Mouse (Mus musculus) intestine, postnatal 0 days (tissue): ENCODE results near the gene Sptbn1. TPM values are rescaled to one million over a fixed set of nuclear protein-coding genes. Genes with fewer than 3 reads are reported as not detected.

Source experiments
- ATAC-seq: fragments of 200-750 bp; cut with Nextera tagmentation; 2 replicates; pipeline ENCODE4 v1.8.0; 2017; ENCODE audit warnings: mild to moderate bottlenecking, moderate TSS enrichment, moderate library complexity
- H3K27ac ChIP-seq: fragments of 300-500 bp; sonication (generic); 2 replicates; pipeline ENCODE4 v1.5.1; 2014; ENCODE audit warnings: mild to moderate bottlenecking, low read depth, low read length, moderate library complexity
- H3K27me3 ChIP-seq: fragments of 300-500 bp; sonication (generic); replicated peaks from 2 replicates; pipeline ENCODE4 v1.6.1; 2014; ENCODE audit warnings: low read length, mixed read lengths; ENCODE audit not compliant: control insufficient read depth, insufficient read depth
- H3K36me3 ChIP-seq: fragments of 300-500 bp; sonication (generic); 2 replicates; pipeline ENCODE4 v1.6.1; 2014; ENCODE audit warnings: mild to moderate bottlenecking, moderate library complexity; ENCODE audit not compliant: control insufficient read depth, insufficient read depth
- H3K4me1 ChIP-seq: fragments of 300-500 bp; sonication (generic); replicated peaks from 2 replicates; pipeline ENCODE4 v1.6.1; 2014; ENCODE audit warnings: antibody characterized with exemption, low read length, mixed read lengths; ENCODE audit not compliant: control insufficient read depth, insufficient read depth
- H3K4me2 ChIP-seq: fragments of 300-500 bp; sonication (generic); replicated peaks from 2 replicates; pipeline ENCODE4 v1.6.1; 2014; ENCODE audit warnings: low read depth, mild to moderate bottlenecking, moderate library complexity
- H3K4me3 ChIP-seq: fragments of 300-500 bp; sonication (generic); 2 replicates; pipeline ENCODE4 v1.5.1; 2014; ENCODE audit warnings: low read depth, low read length
- H3K9ac ChIP-seq: fragments of 300-500 bp; sonication (generic); 2 replicates; pipeline ENCODE4 v1.6.1; 2014; ENCODE audit warnings: mild to moderate bottlenecking, low read depth, low read length
- H3K9me3 ChIP-seq: fragments of 300-500 bp; sonication (generic); 2 replicates; pipeline ENCODE4 v1.6.1; 2016; ENCODE audit warnings: mixed run types; ENCODE audit not compliant: control insufficient read depth
- CTCF ChIP-seq: sonication (generic); IDR thresholded peaks from 2 replicates; pipeline ENCODE4 v1.5.1; 2016; ENCODE audit warnings: low read depth, mild to moderate bottlenecking, control low read depth, antibody characterized with exemption, moderate library complexity
- WGBS: fragments of 180-500 bp; shearing (Covaris S2); extraction: QIAGEN DNeasy Blood & Tissue Kit; methylation state at CpG from one replicate; pipeline ENCODE4 v1.1.7; 2014; 5-methylcytosine and 5-hydroxymethylcytosine counted together
- polyA plus RNA-seq: library from polyadenylated mRNA; unstranded; fragments of >200 nt; fragmentation: Nextera tagmentation; extraction: Ambion mirVana; gene quantifications from 2 replicates; pipeline ENCODE4 v1.2.1, GENCODE M21; 2015

Gene Sptbn1
- polyA plus RNA-seq, 1 experiment from 2014 or later: 73.5 TPM

GRCm38 (mm10) chr11:30211141-30211540 lies 56.8 kb downstream of the Sptbn1 start:
- H3K4me2 ChIP-seq: no peak overlapping the region
- peak; percentile 30; the same call in 1 of the 2 replicates for TF ChIP-seq CTCF
- no peaks in the 10 kb centered on the region for H3K27me3 ChIP-seq
- no peak overlapping the region for H3K4me3 ChIP-seq
- ATAC-seq: no peak; the same call in 1 of the 2 replicates
- H3K9ac ChIP-seq: no peak overlapping the region
- no peak overlapping the region for H3K27ac ChIP-seq
- no peaks in the 10 kb centered on the region for H3K36me3 ChIP-seq
- WGBS: 27% methylated on average over 3 of the region's 3 CpGs
- H3K4me1 ChIP-seq: 0 out of 2 replicates have a peak, but pooled peaks cover 8% of the 10 kb centered on the region
- H3K9me3 ChIP-seq: no peaks in the 10 kb centered on the region

- ATAC-seq: peak; percentile 79
These were observed 57.7 kb downstream of the Sptbn1 start for GRCm38 (mm10) chr11:30210100-30210811.

GRCm38 (mm10) chr11:30209495-30209894 lies 58.5 kb downstream of the Sptbn1 start:
- WGBS: 8% methylated on average over 4 of the region's 4 CpGs
- Histone ChIP-seq H3K27ac (peak overlapping the region; percentile 71), H3K36me3 (0 out of 2 replicates have a peak, but pooled peaks cover 2% of the 10 kb centered on the region), H3K9ac (no peak overlapping the region), H3K4me2 (no peak overlapping the region), H3K9me3 (no peaks in the 10 kb centered on the region), H3K27me3 (no peaks in the 10 kb centered on the region), H3K4me3 (no peak overlapping the region), H3K4me1 (peaks cover 10% of the 10 kb centered on the region; the same call in 1 of the 2 replicates)
- ATAC-seq: peak; percentile 91
- no peak for TF ChIP-seq CTCF

More at GRCm38 (mm10) chr11:30210100-30210811, 57.7 kb downstream of the Sptbn1 start:
- H3K36me3 ChIP-seq: no peaks in the 10 kb centered on the region
- H3K27ac ChIP-seq: peak overlapping the region; percentile 71
- H3K4me1 ChIP-seq: 0 out of 2 replicates have a peak, but pooled peaks cover 8% of the 10 kb centered on the region
- no peaks in the 10 kb centered on the region for H3K27me3 ChIP-seq
- H3K4me2 ChIP-seq: no peak overlapping the region
- no peak overlapping the region for H3K9ac ChIP-seq
- H3K9me3 ChIP-seq: no peaks in the 10 kb centered on the region
- 51% methylated on average over 6 of the region's 6 CpGs for WGBS
- no peak for TF ChIP-seq CTCF
- H3K4me3 ChIP-seq: no peak overlapping the region

DNA sequence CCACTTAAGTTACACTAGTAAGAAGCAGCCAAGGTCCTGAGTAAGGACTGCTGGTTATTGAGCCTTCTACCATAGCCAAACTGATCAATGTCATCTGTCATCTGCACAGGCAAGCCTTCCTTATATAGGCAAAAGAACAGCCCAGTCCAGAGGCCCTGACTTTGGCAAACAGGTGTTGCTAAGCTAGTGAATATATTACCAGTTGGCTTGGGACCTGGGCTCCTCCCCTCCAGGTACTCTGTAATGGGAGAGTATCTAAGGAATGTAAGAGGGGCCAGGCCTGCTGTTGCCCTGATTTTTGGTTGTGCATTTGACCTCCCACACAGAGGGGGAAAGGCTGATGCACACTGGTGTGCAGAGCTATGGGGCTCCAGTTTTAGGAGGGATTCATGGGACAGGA lies 63.6 kb downstream of the Sptbn1 start:
- no peak for ATAC-seq
- H3K9ac ChIP-seq: no peak overlapping the region
- H3K4me3 ChIP-seq: no peak overlapping the region
- H3K9me3 ChIP-seq: no peaks in the 10 kb centered on the region
- 0 out of 2 replicates have a peak, but pooled peaks cover 4% of the 10 kb centered on the region for H3K36me3 ChIP-seq
- peaks cover 9% of the 10 kb centered on the region; the same call in 1 of the 2 replicates for H3K4me1 ChIP-seq
- no peak overlapping the region for H3K27ac ChIP-seq
- H3K4me2 ChIP-seq: no peak overlapping the region
- TF ChIP-seq CTCF: no peak
- H3K27me3 ChIP-seq: no peaks in the 10 kb centered on the region

DNA sequence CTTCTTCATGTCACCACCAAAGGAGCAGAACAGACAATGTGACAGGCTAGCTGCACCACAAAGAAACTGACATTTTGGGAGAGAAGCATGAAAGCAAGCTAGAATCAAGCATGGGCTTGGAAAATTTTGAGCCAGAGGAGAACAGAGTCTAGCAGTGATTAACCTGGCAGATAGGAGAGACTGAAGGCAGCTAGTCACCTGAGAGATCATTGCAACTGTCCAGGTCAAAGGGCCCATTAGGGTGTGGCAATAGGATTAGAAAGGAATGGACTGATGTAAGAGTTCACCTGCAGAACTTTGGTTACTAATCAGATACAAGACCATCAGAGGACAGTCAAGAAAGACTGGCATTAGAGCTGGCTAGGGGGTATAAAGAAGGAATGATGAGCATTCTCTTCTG lies 67.6 kb downstream of the Sptbn1 start:
- H3K9me3 ChIP-seq: no peaks in the 10 kb centered on the region
- no peak overlapping the region for H3K27ac ChIP-seq
- no peaks in the 10 kb centered on the region for H3K27me3 ChIP-seq
- no peak overlapping the region for H3K4me3 ChIP-seq
- H3K4me2 ChIP-seq: no peak overlapping the region
- H3K4me1 ChIP-seq: peaks cover 18% of the 10 kb centered on the region; the same call in 1 of the 2 replicates
- no peak for ATAC-seq
- no peak overlapping the region for H3K9ac ChIP-seq
- H3K36me3 ChIP-seq: 0 out of 2 replicates have a peak, but pooled peaks cover 4% of the 10 kb centered on the region
- TF ChIP-seq CTCF: no peak

- ATAC-seq: peak; percentile 86
These were observed 69.8 kb downstream of the Sptbn1 start for GRCm38 (mm10) chr11:30198091-30198675.

More at GRCm38 (mm10) chr11:30198091-30198675, 69.8 kb downstream of the Sptbn1 start:
- H3K9ac ChIP-seq: peak overlapping the region; percentile 62
- no peaks in the 10 kb centered on the region for H3K27me3 ChIP-seq
- no peaks in the 10 kb centered on the region for H3K9me3 ChIP-seq
- peak overlapping the region; percentile 55 for H3K4me3 ChIP-seq
- no peaks in the 10 kb centered on the region for H3K36me3 ChIP-seq
- peak overlapping the region; percentile 88 for H3K27ac ChIP-seq
- TF ChIP-seq CTCF: peak; percentile 54
- 2% methylated on average over 34 of the region's 34 CpGs for WGBS
- peak overlapping the region; percentile 72 for H3K4me2 ChIP-seq
- H3K4me1 ChIP-seq: 0 out of 2 replicates have a peak, but pooled peaks cover 13% of the 10 kb centered on the region
